In the genomic region with DNA sequence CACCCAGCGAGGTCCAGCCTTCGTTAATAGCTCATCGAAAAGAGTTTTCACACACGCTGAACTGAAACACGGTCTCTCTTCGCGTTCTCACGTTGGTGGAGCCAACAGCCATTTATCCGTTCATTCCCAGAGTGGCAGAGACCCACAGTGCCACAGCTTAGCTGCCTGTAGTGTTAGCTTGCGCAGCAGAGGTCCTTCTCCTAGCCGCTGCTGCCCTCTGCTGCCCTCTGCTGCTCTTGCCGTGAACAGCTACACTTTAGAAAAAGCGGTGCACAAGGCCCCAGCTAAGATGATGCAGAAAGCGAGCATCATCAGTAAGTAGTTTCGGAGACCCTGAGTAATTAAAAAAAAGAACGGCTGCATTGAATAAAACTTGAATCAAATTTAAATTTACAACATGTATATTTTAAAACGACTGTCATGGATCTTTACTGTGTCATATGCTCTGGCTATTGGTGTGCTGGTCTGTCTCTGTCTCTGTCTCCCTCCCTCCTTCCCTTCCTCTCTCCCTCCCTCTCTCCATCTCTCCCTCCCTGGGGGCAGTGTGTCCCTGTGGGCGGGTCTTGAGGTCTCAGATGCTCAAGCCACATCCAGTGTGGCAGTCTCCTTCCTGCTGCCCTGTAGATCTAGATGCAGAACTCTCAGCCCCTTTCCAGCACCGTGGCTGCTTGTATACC, we compare ENCODE assay signal across 7 mouse cellular contexts. TPM values are rescaled to one million over a fixed set of nuclear protein-coding genes. Genes with fewer than 3 reads are reported as not detected.
DNase-seq lines count a peak whose midpoint lies in the region; ATAC-seq and TF ChIP-seq lines count a peak whose summit lies in the region.

No protein-coding gene starts in this region.

- no peaks in the 10 kb centered on the region for H3K4me1 ChIP-seq in midbrain, embryonic 15.5 days

- no peak overlapping the region for H3K9ac ChIP-seq in midbrain, embryonic 15.5 days

- H3K4me3 ChIP-seq in gastrocnemius, adult 2 months = no peak overlapping the region
- H3K4me3 ChIP-seq in midbrain, embryonic 15.5 days = 0 out of 2 replicates have a peak overlapping the region, but pooled peaks have one; percentile 10

- H3K9me3 ChIP-seq in midbrain, embryonic 15.5 days = no peaks in the 10 kb centered on the region

- peak; percentile 89 for ATAC-seq in midbrain, embryonic 15.5 days (replicated peaks)

- no peaks in the 10 kb centered on the region for H3K27me3 ChIP-seq in midbrain, embryonic 15.5 days (replicated peaks)

- WGBS in midbrain, embryonic 15.5 days = 27% methylated on average over 19 of the region's 19 CpGs

- no peak overlapping the region for H3K27ac ChIP-seq in gastrocnemius, adult 2 months
- H3K27ac ChIP-seq in midbrain, embryonic 15.5 days = no peak overlapping the region

- H3K4me2 ChIP-seq in midbrain, embryonic 15.5 days = peak overlapping the region; percentile 37

- peak; percentile 70 to 72 for DNase-seq in adrenal gland, adult 18-20 months (ENCODE audit: low spot score in 2 of 2)
- peak; percentile 70 to 87 for DNase-seq in cerebellum, postnatal 4 days (ENCODE audit: low spot score in 2 of 2)
- DNase-seq in gastrocnemius, adult 2 months = peak; percentile 73
- peak; percentile 31 for DNase-seq in kidney, adult 11 months
- peak; percentile 79 for DNase-seq in left cerebral cortex, postnatal 4 days
- peak; percentile 32 to 47 for DNase-seq in spleen, postnatal 14 days (ENCODE audit: low spot score in 2 of 2)

- H3K36me3 ChIP-seq in midbrain, embryonic 15.5 days (replicated peaks) = no peaks in the 10 kb centered on the region

- intact Hi-C loops in gastrocnemius, adult 2 months (cut with DNase I) = loop anchor here (1.0 kb wide), 1 partner anchor 149 kb away; no protein-coding TSS in a partner anchor
- intact Hi-C loops in left cerebral cortex, postnatal 4 days (cut with DNase I) = no loop called here

- peak; percentile 96 for TF ChIP-seq CTCF in gastrocnemius, adult 2 months (IDR thresholded peaks at IDR 0.05)

RNA-seq across cellular contexts. Expression of a gene that starts 38.6 kb away (rescaled TPM):
- total RNA-seq in adrenal gland, adult 18-20 months (2021) = 10 to 100 TPM in 1 of 2 experiments, 1 to 10 TPM in 1; 3.3 to 10.1 TPM
- total RNA-seq in gastrocnemius, adult 2 months (2021) = 1 to 10 TPM in 1 of 2 experiments, under 1 TPM in 1; 0.74 to 2.7 TPM
- 1 to 10 TPM; 2.8 to 3.6 TPM for total RNA-seq in left cerebral cortex, postnatal 4 days (2021)
- 0.87 and 0.96 TPM in 2 replicates for polyA plus RNA-seq in midbrain, embryonic 15.5 days (2015; fragmentation: Nextera tagmentation; extraction: Ambion mirVana)
